Mouse (Mus musculus): ENCODE results near the gene Pfdn2. TPM values are rescaled to one million over a fixed set of nuclear protein-coding genes. Genes with fewer than 3 reads are reported as not detected.

Pfdn2 gene
- total and polyA plus RNA-seq, 2 experiments from 2014 or later = 9.3 to 94.7 TPM

DNA sequence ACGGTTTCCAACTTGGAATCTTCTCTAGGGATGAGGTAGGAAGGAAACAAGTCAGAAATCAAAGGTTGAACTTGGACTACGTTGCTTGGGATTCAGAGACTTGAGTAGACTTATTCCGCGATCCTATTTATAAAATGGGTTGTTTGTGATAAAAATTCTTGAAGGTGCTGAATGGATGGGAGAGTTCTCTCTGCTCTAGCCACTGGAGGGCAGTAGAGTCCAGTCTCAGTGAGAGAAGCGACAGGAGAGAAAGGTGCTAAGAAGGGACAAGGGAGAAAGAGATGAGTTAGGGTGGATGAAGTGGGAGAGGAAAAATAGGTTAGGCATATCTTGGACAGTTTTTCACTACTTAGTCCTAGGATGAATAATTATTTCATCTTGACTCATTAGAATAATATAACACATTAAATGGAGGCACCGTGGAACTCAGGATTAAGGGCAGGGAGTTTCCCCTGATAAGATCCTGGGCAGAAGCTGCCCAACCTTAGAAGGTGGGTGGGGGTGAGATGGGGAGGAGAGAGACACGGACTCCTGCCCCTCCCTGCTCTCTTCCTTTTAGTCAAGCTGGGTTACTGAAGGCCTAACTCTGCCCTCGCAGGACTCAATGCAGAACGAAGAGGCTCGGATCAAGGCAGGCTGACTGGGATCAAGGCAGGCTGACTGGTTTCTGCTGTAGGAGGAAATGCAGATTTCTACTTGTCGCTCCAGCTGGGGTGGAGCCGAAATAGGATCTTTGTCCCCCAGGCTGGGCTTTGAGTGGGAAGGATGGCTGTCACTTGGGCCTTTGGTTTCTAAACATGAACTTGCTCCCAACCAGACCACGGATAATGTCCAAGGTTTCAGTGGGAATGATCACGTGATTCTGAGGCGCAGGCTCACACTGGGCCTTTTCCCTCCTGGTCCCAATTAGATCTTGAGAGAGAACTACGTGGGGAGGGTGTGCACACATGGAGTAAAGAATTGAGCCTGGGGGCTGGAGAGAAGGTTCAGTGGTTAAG is 15.9 kb downstream of the Pfdn2 start:
- TF ChIP-seq CTCF (IDR thresholded peaks at IDR 0.05; ENCODE audit: low read depth) (peak; percentile 90), EP300 (IDR thresholded peaks at IDR 0.05; ENCODE audit: low read depth) (no peak)
- peak overlapping the region; percentile 16; the same call in 1 of the 2 replicates for H3K27ac ChIP-seq (ENCODE audit: low read depth)
- peak; percentile 53; the same call in 1 of the 2 replicates for ATAC-seq (ENCODE audit: insufficient read depth, low read depth)

DNA sequence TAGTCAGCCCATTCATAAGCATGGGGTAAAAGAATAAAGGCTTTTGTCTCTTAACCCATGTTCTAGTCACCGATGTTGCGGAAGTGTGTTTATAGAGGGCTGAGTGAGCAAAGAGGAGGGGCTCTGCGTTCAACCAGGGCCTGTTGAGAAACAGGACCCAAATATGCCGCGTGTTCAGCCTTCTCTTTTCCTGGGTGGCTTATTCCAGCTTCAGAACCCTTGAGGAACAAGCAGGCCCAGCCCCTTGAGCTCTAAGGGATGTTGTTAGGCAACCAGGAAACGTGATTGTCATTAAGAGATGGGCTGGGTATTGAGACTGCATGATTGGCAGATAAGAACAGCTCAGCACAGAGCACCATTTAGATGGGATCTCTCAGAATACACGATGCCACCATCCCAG is 20.5 kb downstream of the Pfdn2 start:
- Histone ChIP-seq H3K36me3 (replicated peaks; ENCODE audit: control insufficient read depth, insufficient read depth, low read length) (no peaks in the 10 kb centered on the region), H3K4me1 (ENCODE audit: control insufficient read depth, insufficient read depth) (no peaks in the 10 kb centered on the region), H3K4me3 (ENCODE audit: low read depth, low read length) (no peak overlapping the region), H3K27me3 (ENCODE audit: control insufficient read depth, insufficient read depth, low read length) (0 out of 2 replicates have a peak, but pooled peaks cover 3% of the 10 kb centered on the region), H3K9ac (replicated peaks; ENCODE audit: low read depth, low read length) (no peak overlapping the region), H3K9me3 (replicated peaks; ENCODE audit: control insufficient read depth, low read length) (no peaks in the 10 kb centered on the region), H3K4me2 (ENCODE audit: low read depth, low read length) (no peak overlapping the region), H3K27ac (ENCODE audit: low read depth) (no peak overlapping the region)
- no peak for ATAC-seq (ENCODE audit: insufficient read depth, low read depth)
- TF ChIP-seq EP300 (IDR thresholded peaks at IDR 0.05; ENCODE audit: low read depth) (no peak), CTCF (IDR thresholded peaks at IDR 0.05; ENCODE audit: low read depth) (no peak)
- 70% methylated on average over 7 of the region's 7 CpGs for WGBS
- DNase-seq (ENCODE audit: low spot score) = no peak

More for the DNA sequence above, 15.9 kb downstream of the Pfdn2 start:
- no peaks in the 10 kb centered on the region for H3K9me3 ChIP-seq (replicated peaks; ENCODE audit: control insufficient read depth, low read length)
- peak; percentile 80 for DNase-seq (ENCODE audit: low spot score)
- H3K4me3 ChIP-seq (ENCODE audit: low read depth, low read length) = peak overlapping the region; percentile 55
- WGBS = 27% methylated on average over 16 of the region's 16 CpGs
- H3K4me1 ChIP-seq (ENCODE audit: control insufficient read depth, insufficient read depth) = no peaks in the 10 kb centered on the region
- no peaks in the 10 kb centered on the region for H3K27me3 ChIP-seq (ENCODE audit: control insufficient read depth, insufficient read depth, low read length)
- peak overlapping the region; percentile 69 for H3K4me2 ChIP-seq (ENCODE audit: low read depth, low read length)
- H3K36me3 ChIP-seq (replicated peaks; ENCODE audit: control insufficient read depth, insufficient read depth, low read length) = peaks cover 18% of the 10 kb centered on the region
- H3K9ac ChIP-seq (replicated peaks; ENCODE audit: low read depth, low read length) = peak overlapping the region; percentile 47

DNA sequence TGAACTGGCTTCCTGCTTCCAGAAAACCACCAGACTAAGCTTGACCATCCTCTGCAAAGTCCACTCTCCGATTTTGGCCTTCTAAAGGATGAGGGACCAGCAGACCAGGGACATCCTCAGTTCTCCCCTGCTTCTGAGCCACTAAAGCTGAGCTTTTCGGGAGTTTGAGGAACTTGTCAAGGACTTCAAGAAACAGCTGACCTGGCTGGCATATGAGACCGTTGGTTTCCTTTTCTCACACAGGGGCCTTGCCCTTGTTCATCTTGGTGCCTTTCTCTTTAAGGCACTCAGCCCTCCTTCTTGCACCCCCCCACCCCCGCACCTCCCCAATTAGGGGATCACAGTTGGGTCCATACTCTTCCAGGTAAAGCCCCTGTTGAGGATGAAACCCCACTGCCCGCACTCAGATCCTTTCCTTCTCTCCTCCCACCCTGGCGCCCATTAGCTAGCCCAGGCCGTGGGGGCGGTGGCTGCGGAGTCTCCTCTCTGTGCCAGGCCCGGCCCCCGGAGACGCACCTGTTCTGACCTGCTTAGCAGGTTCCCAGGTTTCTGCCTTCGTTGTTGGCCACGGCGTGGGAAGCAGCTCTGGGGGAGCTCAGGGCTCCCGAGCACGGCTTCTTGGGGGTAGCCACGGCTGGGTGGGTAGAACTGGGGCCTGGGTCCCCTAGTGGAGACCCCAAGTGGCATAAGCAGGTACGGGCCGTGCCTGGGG is 24.5 kb downstream of the Pfdn2 start, which contains the start of gene Nectin4:
Gene Nectin4 (plus strand): TSS at position 255 of the 712 bp plus-strand sequence.
- Histone ChIP-seq H3K4me3 (ENCODE audit: low read depth, low read length) (no peak within 1 kb of the TSS), H3K9me3 (replicated peaks; ENCODE audit: control insufficient read depth, low read length) (no peaks in the 10 kb centered on the region), H3K4me2 (ENCODE audit: low read depth, low read length) (no peak within 1 kb of the TSS), H3K4me1 (ENCODE audit: control insufficient read depth, insufficient read depth) (no peaks in the 10 kb centered on the region), H3K36me3 (replicated peaks; ENCODE audit: control insufficient read depth, insufficient read depth, low read length) (no peaks in the 10 kb centered on the region), H3K9ac (replicated peaks; ENCODE audit: low read depth, low read length) (no peak within 1 kb of the TSS), H3K27ac (ENCODE audit: low read depth) (no peak within 1 kb of the TSS), H3K27me3 (ENCODE audit: control insufficient read depth, insufficient read depth, low read length) (0 out of 2 replicates have a peak, but pooled peaks cover 17% of the 10 kb centered on the region)
- DNase-seq (ENCODE audit: low spot score) = no peak
- no peak for ATAC-seq (ENCODE audit: insufficient read depth, low read depth)
- WGBS = 40% methylated on average over 20 of the region's 20 CpGs
- TF ChIP-seq EP300 (IDR thresholded peaks at IDR 0.05; ENCODE audit: low read depth) (no peak), CTCF (IDR thresholded peaks at IDR 0.05; ENCODE audit: low read depth) (no peak)

DNA sequence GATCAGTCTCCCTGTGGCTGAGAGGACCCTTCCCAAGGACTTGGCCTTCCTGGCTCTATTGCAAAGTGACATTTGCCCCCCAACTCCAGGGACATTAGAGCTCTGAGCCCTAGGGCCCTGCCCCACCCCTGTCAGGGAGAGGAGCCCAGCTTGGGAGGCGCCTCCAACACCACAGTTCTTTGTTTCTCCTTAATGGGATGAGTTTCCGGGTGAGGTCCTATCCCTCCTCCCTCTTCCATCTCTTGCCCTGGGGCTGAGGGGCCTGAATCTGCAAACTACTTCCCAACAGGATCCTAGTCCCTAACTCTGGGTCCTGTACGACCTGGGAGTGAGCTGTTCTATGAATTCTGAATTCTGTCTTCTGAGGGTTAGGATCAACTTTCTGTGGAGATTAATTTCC is 27.4 kb downstream of the Pfdn2 start:
- Histone ChIP-seq H3K36me3 (replicated peaks; ENCODE audit: control insufficient read depth, insufficient read depth, low read length) (no peaks in the 10 kb centered on the region), H3K9ac (replicated peaks; ENCODE audit: low read depth, low read length) (no peak overlapping the region), H3K4me1 (ENCODE audit: control insufficient read depth, insufficient read depth) (no peaks in the 10 kb centered on the region), H3K27ac (ENCODE audit: low read depth) (no peak overlapping the region), H3K27me3 (ENCODE audit: control insufficient read depth, insufficient read depth, low read length) (0 out of 2 replicates have a peak, but pooled peaks cover 17% of the 10 kb centered on the region), H3K9me3 (replicated peaks; ENCODE audit: control insufficient read depth, low read length) (no peaks in the 10 kb centered on the region), H3K4me2 (ENCODE audit: low read depth, low read length) (no peak overlapping the region), H3K4me3 (ENCODE audit: low read depth, low read length) (no peak overlapping the region)
- no peak for TF ChIP-seq CTCF (IDR thresholded peaks at IDR 0.05; ENCODE audit: low read depth)
- no peak for TF ChIP-seq EP300 (IDR thresholded peaks at IDR 0.05; ENCODE audit: low read depth)
- DNase-seq (ENCODE audit: low spot score) (no peak), ATAC-seq (ENCODE audit: insufficient read depth, low read depth) (no peak)
- WGBS = 62% methylated on average over 3 of the region's 3 CpGs

DNA sequence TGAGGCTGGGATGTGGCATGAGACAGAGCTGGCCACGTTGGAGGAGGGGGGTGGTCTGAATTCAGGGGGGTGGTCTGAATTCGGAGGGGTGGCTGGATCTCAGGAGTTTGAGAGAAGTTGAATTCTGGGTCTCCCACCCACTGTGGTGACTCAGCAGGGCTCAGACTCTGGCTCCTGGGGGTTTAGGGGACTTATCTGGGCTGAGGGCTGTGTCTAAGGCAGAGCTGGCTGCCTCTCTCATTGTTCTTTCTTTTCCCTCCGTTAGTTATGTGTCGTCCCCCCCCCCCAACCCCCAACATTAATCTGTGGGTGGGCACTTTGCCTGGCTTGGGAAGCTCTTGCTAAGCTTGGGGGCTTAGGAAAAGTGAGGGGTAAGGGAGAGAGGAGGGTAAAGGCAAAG is 28.5 kb downstream of the Pfdn2 start:
- H3K4me1 ChIP-seq (ENCODE audit: control insufficient read depth, insufficient read depth) = no peaks in the 10 kb centered on the region
- WGBS = 3% methylated on average over 3 of the region's 4 CpGs
- ATAC-seq (ENCODE audit: insufficient read depth, low read depth) (no peak), DNase-seq (ENCODE audit: low spot score) (no peak)
- no peaks in the 10 kb centered on the region for H3K9me3 ChIP-seq (replicated peaks; ENCODE audit: control insufficient read depth, low read length)
- H3K27ac ChIP-seq (ENCODE audit: low read depth) = no peak overlapping the region
- H3K9ac ChIP-seq (replicated peaks; ENCODE audit: low read depth, low read length) = no peak overlapping the region
- H3K27me3 ChIP-seq (ENCODE audit: control insufficient read depth, insufficient read depth, low read length) = 0 out of 2 replicates have a peak, but pooled peaks cover 17% of the 10 kb centered on the region
- no peak overlapping the region for H3K4me3 ChIP-seq (ENCODE audit: low read depth, low read length)
- H3K4me2 ChIP-seq (ENCODE audit: low read depth, low read length) = no peak overlapping the region
- TF ChIP-seq EP300 (IDR thresholded peaks at IDR 0.05; ENCODE audit: low read depth) (no peak), CTCF (IDR thresholded peaks at IDR 0.05; ENCODE audit: low read depth) (no peak)
- H3K36me3 ChIP-seq (replicated peaks; ENCODE audit: control insufficient read depth, insufficient read depth, low read length) = no peaks in the 10 kb centered on the region
